Mouse (Mus musculus): ENCODE measurements at regions not wholly inside any gene's neighbourhood (a gene's known extent, or its start where the extent isn't known, plus 50 kb on each side); places are given as distances from the start of the nearest gene placed in this dataset.

DNA sequence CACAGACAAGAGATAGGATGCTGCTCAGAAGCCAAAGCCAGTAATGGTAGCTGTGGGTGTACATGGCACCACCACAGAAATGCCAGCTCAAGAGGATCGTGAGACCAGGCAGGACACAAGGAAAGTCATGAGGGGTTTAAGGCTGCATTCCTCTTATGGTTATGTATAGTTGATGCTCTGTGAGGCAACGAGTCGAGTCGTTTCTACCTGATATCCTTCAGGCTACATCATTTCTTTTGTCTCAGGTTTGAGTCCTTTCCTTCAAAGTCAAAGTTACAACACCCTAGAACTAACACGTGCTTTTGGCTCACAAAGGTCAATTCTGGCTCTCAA lies 317.8 kb downstream of the Sorl1 start:
- TF ChIP-seq GATA1 (IDR thresholded peaks at IDR 0.05; ENCODE audit: borderline replicate concordance, low read length): no peak
- TF ChIP-seq CTCF (IDR thresholded peaks at IDR 0.05; ENCODE audit: low read depth, low read length): no peak

Measured in G1E (cell line).